Comparison of ENCODE assay signal across 8 mouse cellular contexts in the genomic region with DNA sequence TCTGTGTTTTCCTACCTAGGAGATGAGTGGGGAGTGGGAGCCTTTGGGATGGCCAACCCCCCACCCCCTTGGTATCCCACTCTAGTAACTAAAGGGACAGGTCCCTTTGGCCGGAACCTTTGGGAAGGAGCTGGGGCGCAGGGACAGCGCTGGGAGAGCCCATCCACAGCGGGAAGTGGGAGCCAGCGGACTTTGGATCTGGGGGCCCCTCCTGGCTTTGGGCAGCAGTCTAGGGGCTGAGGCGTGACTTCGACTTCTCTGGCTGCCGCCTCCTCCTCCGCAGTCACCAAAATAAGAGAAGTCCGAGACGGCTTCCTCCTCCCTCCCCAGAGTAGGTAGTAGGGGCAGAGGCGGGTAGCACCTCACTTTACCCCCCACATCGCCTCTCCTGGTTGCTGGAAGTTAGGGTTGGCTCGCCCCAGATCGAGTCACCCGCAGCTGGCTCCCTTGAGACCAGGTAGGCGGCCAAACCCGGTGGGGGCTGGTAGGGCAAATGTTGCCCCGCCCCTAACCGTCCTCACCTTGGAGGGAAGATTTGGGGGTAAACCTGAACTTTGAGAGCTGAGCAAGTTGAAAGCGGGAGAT. TPM values are rescaled to one million over a fixed set of nuclear protein-coding genes. Genes with fewer than 3 reads are reported as not detected.
DNase-seq lines count a peak whose midpoint lies in the region; ATAC-seq and TF ChIP-seq lines count a peak whose summit lies in the region.

A gene (plus strand): TSS at position 282 of the 585 bp plus-strand sequence.

- ATAC-seq in embryonic facial prominence, embryonic 13.5 days (ENCODE audit: insufficient number of reproducible peaks, insufficient read depth, low FRiP score, low TSS enrichment, low read depth), result no peak
- ATAC-seq in intestine, postnatal 0 days, result peak; percentile 90
- ATAC-seq in megakaryocyte, adult 5-6 weeks (ENCODE audit: poor library complexity, severe bottlenecking), result peak; percentile 72
- no peak for ATAC-seq in stomach, embryonic 16.5 days (ENCODE audit: insufficient read depth, low FRiP score)

- DNase-seq in R1 (ENCODE audit: low read depth, low spot score), result peak; percentile 36
- no peak for DNase-seq in gastrocnemius, postnatal 14 days
- no peak for DNase-seq in urinary bladder, postnatal 10 days (ENCODE audit: low spot score)
- no peak for DNase-seq in cerebellum, postnatal 4 days (ENCODE audit: low spot score in 2 of 2)

- peak within 1 kb of the TSS; percentile 25 for H3K4me3 ChIP-seq in embryonic facial prominence, embryonic 13.5 days
- H3K4me3 ChIP-seq in intestine, postnatal 0 days (ENCODE audit: low read depth, low read length), result peak within 1 kb of the TSS; percentile 36
- peak within 1 kb of the TSS; percentile 14 for H3K4me3 ChIP-seq in stomach, embryonic 16.5 days (replicated peaks; ENCODE audit: low read length)

- H3K9me3 ChIP-seq in embryonic facial prominence, embryonic 13.5 days, result no peaks in the 10 kb centered on the region
- H3K9me3 ChIP-seq in intestine, postnatal 0 days (ENCODE audit: control insufficient read depth), result no peaks in the 10 kb centered on the region
- no peaks in the 10 kb centered on the region for H3K9me3 ChIP-seq in stomach, embryonic 16.5 days (replicated peaks; ENCODE audit: control insufficient read depth, low read length)

- WGBS in embryonic facial prominence, embryonic 13.5 days, result 10% methylated on average over 21 of the region's 21 CpGs
- WGBS in intestine, postnatal 0 days, result 14% methylated on average over 21 of the region's 21 CpGs
- 18% methylated on average over 21 of the region's 21 CpGs for WGBS in stomach, embryonic 16.5 days

- peak within 1 kb of the TSS; percentile 36; the same call in 1 of the 2 replicates for H3K9ac ChIP-seq in embryonic facial prominence, embryonic 13.5 days
- peak within 1 kb of the TSS; percentile 31 for H3K9ac ChIP-seq in intestine, postnatal 0 days (ENCODE audit: low read depth, low read length)
- H3K9ac ChIP-seq in stomach, embryonic 16.5 days (ENCODE audit: low read length), result peak within 1 kb of the TSS; percentile 34

- no peaks in the 10 kb centered on the region for H3K36me3 ChIP-seq in embryonic facial prominence, embryonic 13.5 days
- H3K36me3 ChIP-seq in intestine, postnatal 0 days (ENCODE audit: control insufficient read depth, insufficient read depth), result no peaks in the 10 kb centered on the region
- no peaks in the 10 kb centered on the region for H3K36me3 ChIP-seq in stomach, embryonic 16.5 days (ENCODE audit: control insufficient read depth, insufficient read depth, low read length)

- H3K4me1 ChIP-seq in embryonic facial prominence, embryonic 13.5 days, result peaks cover 19% of the 10 kb centered on the region
- 0 out of 2 replicates have a peak, but pooled peaks cover 2% of the 10 kb centered on the region for H3K4me1 ChIP-seq in intestine, postnatal 0 days (replicated peaks; ENCODE audit: control insufficient read depth, insufficient read depth, low read length)
- peaks cover 12% of the 10 kb centered on the region for H3K4me1 ChIP-seq in stomach, embryonic 16.5 days (ENCODE audit: control insufficient read depth, insufficient read depth, low read length)

- TF ChIP-seq CTCF in intestine, postnatal 0 days (IDR thresholded peaks at IDR 0.05; ENCODE audit: low read depth), result no peak

- intact Hi-C loops in gastrocnemius, postnatal 14 days (cut with DNase I; ENCODE audit: low total_unique reads), result no loop called here

- H3K4me2 ChIP-seq in embryonic facial prominence, embryonic 13.5 days, result peak within 1 kb of the TSS; percentile 50
- H3K4me2 ChIP-seq in intestine, postnatal 0 days (replicated peaks; ENCODE audit: low read depth), result peak within 1 kb of the TSS; percentile 71
- H3K4me2 ChIP-seq in stomach, embryonic 16.5 days (ENCODE audit: low read depth, low read length), result peak within 1 kb of the TSS; percentile 38

- H3K27me3 ChIP-seq in embryonic facial prominence, embryonic 13.5 days, result peaks cover 64% of the 10 kb centered on the region
- H3K27me3 ChIP-seq in intestine, postnatal 0 days (replicated peaks; ENCODE audit: control insufficient read depth, insufficient read depth, low read length), result no peaks in the 10 kb centered on the region
- H3K27me3 ChIP-seq in stomach, embryonic 16.5 days (ENCODE audit: control insufficient read depth, insufficient read depth, low read length), result peaks cover 17% of the 10 kb centered on the region; the same call in 1 of the 2 replicates

- no peak within 1 kb of the TSS for H3K27ac ChIP-seq in embryonic facial prominence, embryonic 13.5 days
- H3K27ac ChIP-seq in intestine, postnatal 0 days (ENCODE audit: low read depth, low read length), result peak within 1 kb of the TSS; percentile 64; the same call in 1 of the 2 replicates
- no peak within 1 kb of the TSS for H3K27ac ChIP-seq in stomach, embryonic 16.5 days (ENCODE audit: low read length)

RNA-seq across cellular contexts. Expression of the gene that starts here (rescaled TPM):
- 0.10 and 0.28 TPM in 2 replicates for polyA plus RNA-seq in embryonic facial prominence, embryonic 13.5 days (2015; fragmentation: Nextera tagmentation; extraction: Ambion mirVana)
- 2.0 and 2.4 TPM in 2 replicates for polyA plus RNA-seq in intestine, postnatal 0 days (2015; fragmentation: Nextera tagmentation; extraction: Ambion mirVana)
- total RNA-seq in megakaryocyte, adult 5-6 weeks (2015), result 108 and 116 TPM in 2 replicates
- 111 and 112 TPM in 2 replicates for total RNA-seq in megakaryocyte, adult 5-6 weeks (2017)
- polyA plus RNA-seq in stomach, embryonic 16.5 days (2015; fragmentation: Nextera tagmentation; extraction: Ambion mirVana), result 1.2 and 1.8 TPM in 2 replicates
- under 1 TPM; 0.10 to 0.16 TPM for total RNA-seq in gastrocnemius, postnatal 14 days (2021)

Comparison
In these comparisons a context has a peak if more than half of its experiments do, and no peak if none do; other contexts are left out.
1. RNA of the gene that starts here (total RNA-seq): 108 to 116 TPM in megakaryocyte, adult 5-6 weeks; 0.10 to 0.16 TPM in gastrocnemius, postnatal 14 days; every median in the first group is over 10 times any median in the second.
2. ATAC-seq: peak in intestine, postnatal 0 days (single experiment) and megakaryocyte, adult 5-6 weeks (single experiment); none in embryonic facial prominence, embryonic 13.5 days (single experiment) and stomach, embryonic 16.5 days (single experiment).
3. Peak in every context shown above with its lines, with median percentiles within 50 percentile points of each other: H3K4me2 ChIP-seq, H3K4me3 ChIP-seq and H3K9ac ChIP-seq.